Mouse (Mus musculus) myocyte (in vitro differentiated cells): ENCODE results near the gene Luc7l.

Source experiments
- CEBPB ChIP-seq: IDR thresholded peaks from 2 replicates; pipeline ENCODE4 v1.6.1; 2011; ENCODE audit warnings: mild to moderate bottlenecking, moderate library complexity; ENCODE audit not compliant: poor library complexity, insufficient read depth, severe bottlenecking
- MAX ChIP-seq: IDR thresholded peaks from one replicate; pipeline ENCODE4 v1.6.1; 2011; ENCODE audit warnings: low read depth, mild to moderate bottlenecking, control low read depth
- POLR2A ChIP-seq: IDR thresholded peaks from one replicate; pipeline ENCODE4 v1.6.1; 2011; ENCODE audit warnings: low read depth, mild to moderate bottlenecking, control low read depth, moderate library complexity; ENCODE audit not compliant: insufficient read length
- POLR2AphosphoS2 ChIP-seq: IDR thresholded peaks from one replicate; pipeline ENCODE4 v1.6.1; 2011; ENCODE audit warnings: low read depth, control low read depth; ENCODE audit not compliant: insufficient read length
- REST ChIP-seq: IDR thresholded peaks from one replicate; pipeline ENCODE4 v1.6.1; 2011; ENCODE audit warnings: mild to moderate bottlenecking, control low read depth, moderate library complexity; ENCODE audit not compliant: insufficient read depth, insufficient read length
- TCF12 ChIP-seq: IDR thresholded peaks from one replicate; pipeline ENCODE4 v1.6.1; 2011; ENCODE audit warnings: mild to moderate bottlenecking, control low read depth; ENCODE audit not compliant: poor library complexity, insufficient read depth, severe bottlenecking
- TCF3 ChIP-seq: IDR thresholded peaks from one replicate; pipeline ENCODE4 v1.6.1; 2011; ENCODE audit warnings: low read depth, control low read depth; ENCODE audit not compliant: insufficient read length
- USF1 ChIP-seq: IDR thresholded peaks from one replicate; pipeline ENCODE4 v1.6.1; 2011; ENCODE audit warnings: low read depth, mild to moderate bottlenecking, control low read depth, moderate library complexity

GRCm38 (mm10) chr17:26203321-26203811, 49.3 kb upstream of the Luc7l start:
- TF ChIP-seq TCF12: no peak
- no peak for TF ChIP-seq POLR2AphosphoS2
- no peak for TF ChIP-seq POLR2A
- TF ChIP-seq USF1: no peak
- no peak for TF ChIP-seq MAX
- TF ChIP-seq REST: no peak
- TF ChIP-seq CEBPB: no peak
- TF ChIP-seq TCF3: no peak
